Mouse (Mus musculus) neural tube, embryonic 12.5 days (tissue): ENCODE results near the gene Smarca2. TPM values are rescaled to one million over a fixed set of nuclear protein-coding genes. Genes with fewer than 3 reads are reported as not detected.

ENCODE experiments used
- ATAC-seq: fragments of 200-750 bp; cut with Nextera tagmentation; 2 replicates; pipeline ENCODE4 v1.8.0; 2017; ENCODE audit warnings: low read depth, mild to moderate bottlenecking, moderate TSS enrichment, moderate library complexity; ENCODE audit not compliant: low FRiP score
- H3K27ac ChIP-seq: fragments of 300-500 bp; sonication (generic); 2 replicates; pipeline ENCODE4 v1.5.1; 2016
- H3K27me3 ChIP-seq: fragments of 300-500 bp; sonication (generic); replicated peaks from 2 replicates; pipeline ENCODE4 v1.6.1; 2016; ENCODE audit warnings: mild to moderate bottlenecking
- H3K36me3 ChIP-seq: fragments of 300-500 bp; sonication (generic); 2 replicates; pipeline ENCODE4 v1.6.1; 2016; ENCODE audit warnings: mild to moderate bottlenecking
- H3K4me1 ChIP-seq: fragments of 300-500 bp; sonication (generic); 2 replicates; pipeline ENCODE4 v1.6.1; 2016
- H3K4me2 ChIP-seq: fragments of 300-500 bp; sonication (generic); replicated peaks from 2 replicates; pipeline ENCODE4 v1.6.1; 2016; ENCODE audit warnings: mild to moderate bottlenecking
- H3K4me3 ChIP-seq: fragments of 300-500 bp; sonication (generic); 2 replicates; pipeline ENCODE4 v1.5.1; 2016
- H3K9ac ChIP-seq: fragments of 300-500 bp; sonication (generic); 2 replicates; pipeline ENCODE4 v1.6.1; 2016; ENCODE audit warnings: mild to moderate bottlenecking
- H3K9me3 ChIP-seq: fragments of 300-500 bp; sonication (generic); 2 replicates; pipeline ENCODE4 v1.6.1; 2016; ENCODE audit warnings: mild to moderate bottlenecking
- whole genome bisulfite sequencing: fragments of 180-500 bp; shearing (Covaris S2); methylation state at CpG from one replicate; pipeline ENCODE4 v1.1.7; 2016; 5-methylcytosine and 5-hydroxymethylcytosine counted together
- polyA plus RNA-seq: library from polyadenylated mRNA; unstranded; fragments of >200 nt; fragmentation: Nextera tagmentation; extraction: Ambion mirVana; gene quantifications from 2 replicates; pipeline ENCODE4 v1.2.1, GENCODE M21; 2016

The Smarca2 gene
- polyA plus RNA-seq, 1 experiment from 2014 or later = 40.7 TPM

DNA sequence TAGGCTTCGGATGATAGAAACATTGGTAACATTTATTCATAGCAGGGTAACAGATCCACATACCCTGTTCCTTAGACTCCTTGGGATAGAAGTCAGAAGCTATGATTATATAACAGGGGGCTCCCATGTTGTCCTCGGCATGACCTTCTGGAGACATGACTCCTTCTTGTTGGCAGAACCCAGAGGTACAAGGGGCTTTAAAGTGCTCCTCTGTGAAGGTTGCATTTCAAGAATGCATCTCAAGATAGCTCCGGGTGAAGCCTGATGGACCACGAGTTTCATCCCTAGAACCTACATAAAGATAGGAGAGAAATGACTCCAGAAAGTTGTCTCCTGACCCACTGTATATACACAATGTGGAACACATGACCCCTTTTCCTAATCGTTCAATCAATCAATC is 27.4 kb downstream of the Smarca2 start:
- H3K36me3 ChIP-seq = no peaks in the 10 kb centered on the region
- 92% methylated on average over 5 of the region's 5 CpGs for WGBS
- no peaks in the 10 kb centered on the region for H3K9me3 ChIP-seq
- no peak for ATAC-seq
- H3K4me2 ChIP-seq = no peak overlapping the region
- no peak overlapping the region for H3K4me3 ChIP-seq
- H3K27ac ChIP-seq = no peak overlapping the region
- H3K9ac ChIP-seq = no peak overlapping the region
- no peaks in the 10 kb centered on the region; the same call in 1 of the 2 replicates for H3K4me1 ChIP-seq
- no peaks in the 10 kb centered on the region for H3K27me3 ChIP-seq

DNA sequence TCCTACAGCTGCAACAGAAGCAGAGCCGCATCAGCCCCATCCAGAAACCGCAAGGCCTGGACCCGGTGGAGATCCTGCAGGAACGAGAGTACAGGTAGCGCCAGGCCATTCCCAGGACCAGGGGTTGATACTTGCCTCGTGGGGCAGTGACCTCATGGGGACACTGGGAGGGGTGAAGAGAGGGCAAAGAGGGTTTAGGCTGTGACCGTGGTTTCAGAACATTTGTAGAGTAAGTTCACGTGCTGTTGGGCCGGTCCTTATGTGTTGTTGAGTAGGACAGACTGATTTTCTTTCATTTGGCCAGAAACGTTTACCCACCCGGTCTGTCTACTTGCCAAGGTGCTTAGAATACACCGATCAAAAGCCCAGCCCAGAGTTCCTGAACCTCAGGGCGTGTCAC is 35.7 kb downstream of the Smarca2 start:
- ATAC-seq = no peak
- Histone ChIP-seq H3K4me3 (no peak overlapping the region), H3K4me2 (no peak overlapping the region), H3K9me3 (no peaks in the 10 kb centered on the region), H3K9ac (no peak overlapping the region), H3K27ac (no peak overlapping the region), H3K27me3 (no peaks in the 10 kb centered on the region), H3K4me1 (no peaks in the 10 kb centered on the region), H3K36me3 (no peaks in the 10 kb centered on the region)
- 94% methylated on average over 13 of the region's 13 CpGs for WGBS

DNA sequence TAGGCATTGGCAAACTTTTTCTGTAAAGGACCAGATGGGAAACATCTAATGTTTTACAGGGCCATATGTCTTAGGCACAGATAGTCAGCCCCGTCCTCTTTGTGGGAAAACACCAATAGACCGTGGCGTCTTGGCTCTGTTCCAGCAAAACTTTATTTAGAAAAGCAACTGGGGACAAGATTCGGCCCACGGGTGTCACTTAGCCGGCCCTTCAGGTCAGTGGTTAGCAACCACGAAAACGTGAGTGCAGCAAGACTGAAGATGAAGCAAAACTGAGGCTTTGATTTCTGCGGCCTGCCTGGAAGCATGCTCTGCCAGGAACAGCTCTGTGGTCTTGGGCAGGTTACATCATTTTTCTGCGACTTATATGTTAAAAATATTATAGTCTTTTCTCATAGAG is 36.4 kb downstream of the Smarca2 start:
- H3K27me3 ChIP-seq = no peaks in the 10 kb centered on the region
- H3K36me3 ChIP-seq = no peaks in the 10 kb centered on the region
- H3K4me3 ChIP-seq = no peak overlapping the region
- no peaks in the 10 kb centered on the region for H3K9me3 ChIP-seq
- H3K27ac ChIP-seq = no peak overlapping the region
- 78% methylated on average over 10 of the region's 10 CpGs for WGBS
- no peaks in the 10 kb centered on the region for H3K4me1 ChIP-seq
- no peak for ATAC-seq
- H3K9ac ChIP-seq = no peak overlapping the region
- H3K4me2 ChIP-seq = no peak overlapping the region

DNA sequence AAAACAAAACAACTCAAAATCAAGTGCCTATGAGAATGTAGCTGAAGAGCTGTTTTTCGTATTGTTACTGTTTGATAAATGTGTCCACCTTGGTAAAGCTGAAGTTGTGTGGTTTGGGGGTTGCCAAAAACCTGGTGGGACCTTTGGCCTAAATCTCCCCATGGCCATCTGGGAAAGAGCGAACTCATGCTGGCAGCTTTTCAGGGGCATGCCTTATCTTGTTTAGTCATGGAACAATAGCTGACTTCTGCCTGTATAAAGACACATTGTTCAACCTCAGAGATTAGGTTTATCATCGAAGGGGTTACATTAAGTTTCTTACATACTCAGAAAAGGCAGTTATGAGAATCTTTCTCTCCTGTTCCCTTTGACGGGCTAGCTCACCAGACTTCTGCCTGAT is 38.2 kb downstream of the Smarca2 start:
- Histone ChIP-seq H3K9ac (no peak overlapping the region), H3K4me2 (no peak overlapping the region), H3K27me3 (no peaks in the 10 kb centered on the region), H3K4me1 (no peaks in the 10 kb centered on the region), H3K27ac (no peak overlapping the region), H3K9me3 (no peaks in the 10 kb centered on the region), H3K36me3 (no peaks in the 10 kb centered on the region), H3K4me3 (no peak overlapping the region)
- ATAC-seq = no peak
- WGBS = 70% methylated on average over 4 of the region's 4 CpGs

DNA sequence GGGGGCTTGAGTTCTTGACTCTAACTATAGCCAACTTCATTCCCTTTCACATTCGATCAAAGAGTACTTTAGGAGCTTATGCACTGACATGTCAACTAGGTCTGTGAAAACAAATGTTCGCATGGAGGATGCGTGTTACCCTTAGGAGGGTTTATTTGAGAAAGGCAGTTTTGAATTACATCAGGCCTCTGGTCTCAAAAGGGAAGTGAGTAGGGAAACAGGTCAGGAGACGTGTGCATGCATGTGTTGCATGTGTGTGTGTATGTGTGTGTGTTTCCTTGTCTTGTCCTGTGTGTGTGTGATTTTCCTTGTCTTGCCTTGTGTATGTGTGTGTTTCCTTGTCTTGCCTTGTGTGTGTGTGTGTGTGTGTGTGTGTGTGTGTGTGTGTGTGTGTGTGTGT is 39.1 kb downstream of the Smarca2 start:
- Histone ChIP-seq H3K27ac (no peak overlapping the region), H3K4me2 (no peak overlapping the region), H3K9ac (no peak overlapping the region), H3K36me3 (no peaks in the 10 kb centered on the region), H3K9me3 (no peaks in the 10 kb centered on the region), H3K4me1 (no peaks in the 10 kb centered on the region), H3K27me3 (no peaks in the 10 kb centered on the region), H3K4me3 (no peak overlapping the region)
- no peak for ATAC-seq
- 90% methylated on average over 4 of the region's 4 CpGs for whole genome bisulfite sequencing

DNA sequence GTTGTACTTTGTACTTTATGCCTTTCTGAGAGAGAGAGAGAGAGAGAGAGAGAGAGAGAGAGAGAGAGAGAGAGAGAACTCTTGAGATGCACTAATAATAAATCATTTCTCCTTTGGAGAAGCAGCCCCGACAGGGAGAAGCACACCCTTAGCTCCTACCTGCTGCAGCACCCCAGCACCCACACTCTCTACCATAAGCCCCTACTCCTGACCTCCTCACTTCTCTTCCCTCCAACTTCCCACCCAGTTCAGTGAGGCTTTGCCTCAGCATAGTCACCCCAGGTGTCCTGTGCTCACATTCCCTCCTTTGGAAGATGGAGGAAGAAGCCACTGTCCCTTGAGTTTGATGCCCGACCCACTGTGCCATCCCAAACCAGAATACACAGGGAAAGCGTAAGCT is 40.2 kb downstream of the Smarca2 start:
- WGBS = 93% methylated on average over 3 of the region's 3 CpGs
- H3K4me3 ChIP-seq = no peak overlapping the region
- no peak overlapping the region for H3K4me2 ChIP-seq
- no peaks in the 10 kb centered on the region for H3K36me3 ChIP-seq
- no peak overlapping the region for H3K27ac ChIP-seq
- no peak overlapping the region for H3K9ac ChIP-seq
- no peaks in the 10 kb centered on the region for H3K9me3 ChIP-seq
- H3K27me3 ChIP-seq = no peaks in the 10 kb centered on the region
- no peaks in the 10 kb centered on the region for H3K4me1 ChIP-seq
- ATAC-seq = no peak

DNA sequence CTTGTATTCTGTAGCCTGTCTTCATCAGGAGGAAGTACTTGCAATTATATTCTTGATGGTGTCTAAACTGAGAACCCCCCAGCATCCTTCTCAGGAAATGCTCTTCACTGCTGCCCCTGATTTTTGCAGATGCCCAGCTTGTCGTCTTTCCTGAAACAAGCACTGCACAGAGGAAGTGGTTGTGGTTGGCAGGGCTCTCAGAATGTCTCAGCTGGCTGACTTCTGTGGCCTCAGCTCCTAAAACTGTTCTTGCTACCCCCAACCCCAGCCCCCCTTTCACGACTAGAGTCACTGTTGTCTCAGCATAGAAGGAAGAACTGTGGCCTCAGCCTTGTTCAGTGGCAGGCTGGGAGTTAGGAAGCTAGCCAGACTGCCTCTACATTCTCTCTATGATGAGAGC is 41.3 kb downstream of the Smarca2 start:
- WGBS = 69% methylated on average over 2 of the region's 2 CpGs
- no peaks in the 10 kb centered on the region for H3K27me3 ChIP-seq
- H3K9me3 ChIP-seq = no peaks in the 10 kb centered on the region
- no peak overlapping the region for H3K4me2 ChIP-seq
- no peak for ATAC-seq
- H3K36me3 ChIP-seq = no peaks in the 10 kb centered on the region
- H3K9ac ChIP-seq = no peak overlapping the region
- H3K4me3 ChIP-seq = no peak overlapping the region
- no peak overlapping the region for H3K27ac ChIP-seq
- H3K4me1 ChIP-seq = no peaks in the 10 kb centered on the region

DNA sequence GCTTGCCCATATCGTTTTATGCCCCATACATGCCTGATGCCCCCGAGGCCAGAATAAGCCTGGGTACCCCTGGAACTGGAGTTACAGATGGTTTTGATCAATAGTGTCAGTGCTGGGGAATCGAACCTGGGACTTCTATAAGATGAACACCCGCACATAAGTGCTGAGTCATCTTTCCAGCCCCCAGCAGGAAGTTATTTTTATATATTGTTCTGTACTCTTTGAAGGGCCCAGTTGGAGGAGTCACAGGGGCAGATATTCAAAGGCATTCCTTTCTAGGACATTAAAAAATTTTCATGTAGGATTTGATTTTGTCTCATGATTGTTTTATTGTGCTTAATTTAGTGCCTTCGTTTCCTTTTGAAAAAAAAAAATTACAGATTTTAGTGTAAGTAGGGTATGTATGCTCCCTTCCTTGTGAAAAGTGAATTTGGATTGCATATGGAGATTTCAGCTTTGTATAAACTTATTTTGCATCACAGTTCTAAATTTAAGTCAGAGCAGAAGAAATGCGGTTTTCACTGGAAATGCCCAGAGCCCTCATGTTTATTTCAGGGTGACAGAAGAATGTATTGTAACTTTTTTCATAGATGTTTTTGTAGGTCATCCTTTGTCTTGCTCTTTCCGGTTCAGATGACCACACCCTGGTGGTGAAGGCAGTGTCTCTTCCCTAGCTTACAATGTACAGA is 45.9 kb downstream of the Smarca2 start:
- Histone ChIP-seq H3K27me3 (no peaks in the 10 kb centered on the region), H3K4me1 (no peaks in the 10 kb centered on the region), H3K36me3 (no peaks in the 10 kb centered on the region), H3K27ac (no peak overlapping the region), H3K4me2 (no peak overlapping the region), H3K9me3 (no peaks in the 10 kb centered on the region), H3K4me3 (no peak overlapping the region), H3K9ac (no peak overlapping the region)
- no peak for ATAC-seq
- 89% methylated on average over 7 of the region's 7 CpGs for WGBS

DNA sequence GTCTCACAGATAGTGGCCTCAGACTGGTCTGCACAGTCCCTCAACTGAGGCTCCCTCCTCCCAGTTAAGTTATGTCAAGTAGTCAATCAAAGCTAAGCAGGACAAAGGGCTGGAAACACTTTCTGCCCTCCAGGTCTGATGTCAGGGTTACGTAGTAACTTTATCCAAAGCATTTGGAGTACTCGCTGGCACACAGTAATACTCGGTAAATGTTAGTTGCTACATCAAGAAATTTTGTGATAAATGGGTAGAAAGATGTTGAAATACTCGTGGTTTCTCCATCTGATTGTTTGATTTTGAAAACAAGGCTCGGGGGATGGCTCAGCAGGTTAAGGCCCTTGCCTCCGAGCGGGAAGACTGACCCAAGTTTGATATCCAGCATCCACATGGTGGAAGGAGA is 53.5 kb downstream of the Smarca2 start:
- Histone ChIP-seq H3K36me3 (no peaks in the 10 kb centered on the region), H3K4me1 (no peaks in the 10 kb centered on the region), H3K9me3 (no peaks in the 10 kb centered on the region), H3K27ac (no peak overlapping the region), H3K4me3 (no peak overlapping the region), H3K9ac (no peak overlapping the region), H3K4me2 (no peak overlapping the region), H3K27me3 (no peaks in the 10 kb centered on the region)
- WGBS = 89% methylated on average over 7 of the region's 7 CpGs
- ATAC-seq = no peak

DNA sequence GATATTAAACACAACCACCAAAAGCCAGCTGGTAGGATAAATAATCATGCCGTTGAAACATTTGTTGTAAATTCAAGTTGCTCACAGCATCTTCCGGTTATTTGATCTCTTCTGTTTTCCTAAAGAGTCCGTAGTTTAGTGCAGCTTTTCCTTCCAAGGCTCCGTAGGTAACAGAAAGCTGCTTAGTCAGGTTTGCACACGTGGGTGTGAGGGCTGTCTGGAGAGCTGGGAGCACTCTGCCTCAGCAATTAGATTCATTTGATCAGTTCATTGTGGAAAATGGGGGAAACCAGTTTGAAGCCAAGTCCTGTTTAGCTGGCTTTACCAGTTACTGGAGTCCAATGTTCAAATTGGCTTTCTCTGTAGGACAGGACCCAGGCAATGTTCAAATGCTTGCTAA is 55.1 kb downstream of the Smarca2 start:
- H3K36me3 ChIP-seq = no peaks in the 10 kb centered on the region
- no peaks in the 10 kb centered on the region for H3K27me3 ChIP-seq
- no peak overlapping the region for H3K9ac ChIP-seq
- no peak overlapping the region for H3K4me3 ChIP-seq
- H3K4me2 ChIP-seq = no peak overlapping the region
- H3K4me1 ChIP-seq = no peaks in the 10 kb centered on the region
- no peaks in the 10 kb centered on the region for H3K9me3 ChIP-seq
- no peak for ATAC-seq
- 81% methylated on average over 5 of the region's 5 CpGs for WGBS
- no peak overlapping the region for H3K27ac ChIP-seq

DNA sequence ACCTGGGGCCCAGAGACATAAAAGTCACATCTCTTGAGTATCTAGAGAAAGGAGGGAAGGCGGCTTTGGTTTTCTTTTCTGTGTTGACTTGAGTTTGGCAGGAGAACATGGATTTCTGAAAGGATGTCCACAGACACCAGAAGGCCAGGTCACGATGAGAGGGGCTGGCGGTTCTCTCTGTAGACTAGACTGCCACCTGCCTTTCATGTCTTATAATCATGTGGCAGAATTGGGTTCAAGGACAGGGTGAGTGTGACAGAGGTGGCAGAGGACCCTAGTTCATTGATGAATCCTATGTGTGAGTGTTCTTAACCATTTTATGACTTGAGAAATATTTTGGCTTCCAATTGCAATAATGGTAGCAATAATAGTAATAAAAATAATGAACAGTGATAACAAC is 56.3 kb downstream of the Smarca2 start:
- no peaks in the 10 kb centered on the region for H3K4me1 ChIP-seq
- H3K9me3 ChIP-seq = no peaks in the 10 kb centered on the region
- H3K27ac ChIP-seq = no peak overlapping the region
- no peak overlapping the region for H3K4me2 ChIP-seq
- H3K9ac ChIP-seq = no peak overlapping the region
- no peaks in the 10 kb centered on the region for H3K27me3 ChIP-seq
- H3K4me3 ChIP-seq = no peak overlapping the region
- H3K36me3 ChIP-seq = no peaks in the 10 kb centered on the region
- no peak for ATAC-seq
- WGBS = 92% methylated on average over 3 of the region's 3 CpGs

DNA sequence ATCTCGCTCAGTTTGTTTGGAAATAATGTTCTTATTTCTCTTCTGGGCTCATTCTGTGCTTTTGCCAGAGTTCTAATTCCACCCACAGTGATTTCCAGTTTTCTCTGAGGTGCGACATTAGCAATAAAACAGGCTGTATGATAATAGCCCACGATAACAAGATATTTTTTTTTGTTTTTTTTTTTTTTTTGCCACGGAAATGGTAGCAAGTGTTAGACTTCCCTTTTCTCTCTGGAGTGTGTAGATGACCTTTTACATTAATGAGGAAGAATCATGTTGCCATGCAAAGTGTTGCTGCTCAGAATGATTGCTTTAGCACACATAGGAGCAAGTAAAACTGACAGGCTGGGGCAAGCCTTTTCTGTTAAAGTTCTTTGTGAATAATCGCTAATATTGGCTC is 61.5 kb downstream of the Smarca2 start:
- H3K4me3 ChIP-seq = no peak overlapping the region
- H3K27me3 ChIP-seq = no peaks in the 10 kb centered on the region
- H3K36me3 ChIP-seq = no peaks in the 10 kb centered on the region
- no peak overlapping the region for H3K27ac ChIP-seq
- no peaks in the 10 kb centered on the region for H3K4me1 ChIP-seq
- H3K4me2 ChIP-seq = no peak overlapping the region
- H3K9ac ChIP-seq = no peak overlapping the region
- ATAC-seq = no peak
- WGBS = 89% methylated on average over 5 of the region's 5 CpGs
- H3K9me3 ChIP-seq = no peaks in the 10 kb centered on the region

DNA sequence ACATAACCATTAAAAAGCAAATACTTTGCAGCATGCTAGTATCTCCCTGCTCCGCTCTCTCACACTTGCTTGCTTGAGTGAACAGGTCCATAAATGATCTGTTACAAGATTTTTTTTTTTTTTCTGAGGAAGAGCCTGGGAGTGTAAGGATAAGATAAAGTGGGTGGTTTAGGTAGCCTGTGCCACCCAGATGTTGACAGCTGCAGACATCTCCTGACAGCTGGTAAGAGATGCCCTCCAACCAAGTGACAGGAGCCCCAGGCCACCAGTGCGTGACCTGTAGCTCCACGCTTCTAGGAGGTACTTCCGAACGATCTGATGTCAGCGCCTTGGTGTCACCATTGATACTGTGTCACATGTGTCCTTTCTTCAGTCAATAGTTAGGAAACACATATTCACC is 65.2 kb downstream of the Smarca2 start:
- no peak overlapping the region for H3K4me3 ChIP-seq
- H3K4me2 ChIP-seq = no peak overlapping the region
- WGBS = 94% methylated on average over 6 of the region's 6 CpGs
- H3K36me3 ChIP-seq = 0 out of 2 replicates have a peak, but pooled peaks cover 3% of the 10 kb centered on the region
- H3K27ac ChIP-seq = no peak overlapping the region
- no peak overlapping the region for H3K9ac ChIP-seq
- no peaks in the 10 kb centered on the region for H3K9me3 ChIP-seq
- no peak for ATAC-seq
- H3K27me3 ChIP-seq = no peaks in the 10 kb centered on the region
- no peaks in the 10 kb centered on the region for H3K4me1 ChIP-seq
